Mouse (Mus musculus) naive thymus-derived CD4-positive, alpha-beta T cell, adult 5 months (primary cell): ENCODE data around the gene Anapc15-ps. TPM values are rescaled to one million over a fixed set of nuclear protein-coding genes. Genes with fewer than 3 reads are reported as not detected.

Experiments
- polyA plus RNA-seq: library from polyadenylated mRNA; unstranded; fragments of 100-300 nt; shearing (Covaris generic); gene quantifications from one replicate; pipeline ENCODE4 v1.2.1, GENCODE M21; 2017

Gene Anapc15-ps
- polyA plus RNA-seq = not detected

DNA sequence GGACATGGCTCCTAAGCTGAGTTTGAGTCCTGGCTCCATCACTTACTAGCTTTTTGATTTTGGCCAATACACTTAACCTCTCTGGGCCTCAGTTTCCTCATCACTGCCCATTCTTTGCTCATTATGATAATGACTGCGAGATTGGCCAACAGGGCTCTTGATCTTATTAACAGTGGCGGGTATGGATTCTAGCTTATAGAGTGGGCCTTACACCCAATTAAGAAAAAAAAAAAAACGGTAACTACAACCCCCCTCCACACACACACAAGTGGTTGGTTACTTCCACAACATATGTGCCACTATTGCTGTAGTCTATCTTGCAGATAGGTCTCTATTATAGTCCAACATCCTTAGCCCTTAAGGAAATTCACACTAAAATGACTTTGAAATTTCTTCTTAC is at the start of gene Anapc15-ps:
Gene Anapc15-ps (minus strand): TSS at position 101 of the 400 bp plus-strand sequence.

Other genes with a start within 250 kb of the Anapc15-ps start
- gene Mrpl42, start 171.5 kb downstream of the Anapc15-ps start, polyA plus RNA-seq = 67.8 TPM
- gene Ube2n, start 158.3 kb downstream of the Anapc15-ps start, polyA plus RNA-seq = 270 TPM
- gene Nudt4, start 109.3 kb downstream of the Anapc15-ps start, polyA plus RNA-seq = 38.6 TPM
- not detected for gene Gm33543, start 169.5 kb upstream of the Anapc15-ps start, polyA plus RNA-seq